Mouse (Mus musculus): ENCODE results near the gene Zfp119a. TPM values are rescaled to one million over a fixed set of nuclear protein-coding genes. Genes with fewer than 3 reads are reported as not detected.

Zfp119a gene
- polyA plus RNA-seq, 1 experiment from 2014 or later = 15.2 TPM

DNA sequence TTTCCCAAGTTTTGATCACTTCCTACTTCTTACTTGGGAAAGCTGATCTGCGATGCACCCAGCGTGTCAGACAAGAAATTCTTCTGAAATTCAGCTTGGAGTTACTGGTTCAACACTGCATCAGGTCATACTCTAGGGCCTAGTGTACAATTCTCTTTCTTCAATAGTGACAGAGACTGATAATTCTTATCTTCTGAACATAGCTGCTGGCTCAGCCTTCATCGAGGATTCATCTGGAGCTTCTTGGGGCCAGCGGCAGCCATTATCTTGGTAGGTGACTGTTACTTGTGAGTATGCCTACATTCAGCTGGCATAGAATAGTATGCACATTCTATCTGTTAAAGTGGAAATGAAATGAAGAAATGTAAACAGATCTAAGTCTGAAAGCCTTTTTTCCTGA is 61.9 kb downstream of the Zfp119a start:
- H3K4me2 ChIP-seq (replicated peaks) = no peak overlapping the region
- no peaks in the 10 kb centered on the region for H3K36me3 ChIP-seq
- H3K9ac ChIP-seq (replicated peaks) = no peak overlapping the region
- no peak overlapping the region for H3K4me3 ChIP-seq (replicated peaks)
- no peaks in the 10 kb centered on the region for H3K4me1 ChIP-seq (replicated peaks)
- no peaks in the 10 kb centered on the region for H3K9me3 ChIP-seq
- WGBS = 93% methylated on average over 4 of the region's 4 CpGs
- no peak for ATAC-seq
- no peaks in the 10 kb centered on the region for H3K27me3 ChIP-seq
- H3K27ac ChIP-seq = no peak overlapping the region

Other genes starting within 250 kb of the Zfp119a start
- 10.7 and 13.6 TPM in 2 replicates for gene Pot1b, start 166.3 kb downstream of the Zfp119a start, polyA plus RNA-seq (2015; fragmentation: Nextera tagmentation; extraction: Ambion mirVana)
- gene Adgre4, start 128.9 kb downstream of the Zfp119a start, polyA plus RNA-seq (2015; fragmentation: Nextera tagmentation; extraction: Ambion mirVana) = 0.10 and 0.17 TPM in 2 replicates
- gene Zfp959, start 13.2 kb upstream of the Zfp119a start, polyA plus RNA-seq (2015; fragmentation: Nextera tagmentation; extraction: Ambion mirVana) = 16.3 and 19.2 TPM in 2 replicates
- gene Zfp119b, start 70.6 kb upstream of the Zfp119a start, polyA plus RNA-seq (2015; fragmentation: Nextera tagmentation; extraction: Ambion mirVana) = 9.4 and 9.5 TPM in 2 replicates
- 4.7 and 5.1 TPM in 2 replicates for gene Ebi3, start 73.7 kb upstream of the Zfp119a start, polyA plus RNA-seq (2015; fragmentation: Nextera tagmentation; extraction: Ambion mirVana)
- 27.9 and 28.2 TPM in 2 replicates for gene Yju2, start 80.2 kb upstream of the Zfp119a start, polyA plus RNA-seq (2015; fragmentation: Nextera tagmentation; extraction: Ambion mirVana)
- 181 and 184 TPM in 2 replicates for gene Shd, start 91.5 kb upstream of the Zfp119a start, polyA plus RNA-seq (2015; fragmentation: Nextera tagmentation; extraction: Ambion mirVana)
- 135 and 136 TPM in 2 replicates for gene Fsd1, start 107.6 kb upstream of the Zfp119a start, polyA plus RNA-seq (2015; fragmentation: Nextera tagmentation; extraction: Ambion mirVana)
- 4.6 and 5.0 TPM in 2 replicates for gene Stap2, start 126.7 kb upstream of the Zfp119a start, polyA plus RNA-seq (2015; fragmentation: Nextera tagmentation; extraction: Ambion mirVana)
- 159 and 182 TPM in 2 replicates for gene Mpnd, start 126.8 kb upstream of the Zfp119a start, polyA plus RNA-seq (2015; fragmentation: Nextera tagmentation; extraction: Ambion mirVana)
- gene Sh3gl1, start 157.7 kb upstream of the Zfp119a start, polyA plus RNA-seq (2015; fragmentation: Nextera tagmentation; extraction: Ambion mirVana) = 113 and 123 TPM in 2 replicates
- 10.1 and 11.0 TPM in 2 replicates for gene Chaf1a, start 161.5 kb upstream of the Zfp119a start, polyA plus RNA-seq (2015; fragmentation: Nextera tagmentation; extraction: Ambion mirVana)
- 73.7 and 78.6 TPM in 2 replicates for gene Ubxn6, start 196.1 kb upstream of the Zfp119a start, polyA plus RNA-seq (2015; fragmentation: Nextera tagmentation; extraction: Ambion mirVana)
- 156 and 159 TPM in 2 replicates for gene Hdgfl2, start 200.7 kb upstream of the Zfp119a start, polyA plus RNA-seq (2015; fragmentation: Nextera tagmentation; extraction: Ambion mirVana)
- 0.04 and 0.11 TPM in 2 replicates for gene Plin4, start 230.9 kb upstream of the Zfp119a start, polyA plus RNA-seq (2015; fragmentation: Nextera tagmentation; extraction: Ambion mirVana)
- gene Plin5, start 238.7 kb upstream of the Zfp119a start, polyA plus RNA-seq (2015; fragmentation: Nextera tagmentation; extraction: Ambion mirVana) = 0.43 and 0.55 TPM in 2 replicates
- gene Lrg1, start 243.1 kb upstream of the Zfp119a start, polyA plus RNA-seq (2015; fragmentation: Nextera tagmentation; extraction: Ambion mirVana) = 0.15 TPM in 1 of 2 replicates, not detected in the other

Data from midbrain, embryonic 13.5 days (tissue).